Mouse (Mus musculus) urinary bladder, postnatal 25 days (tissue): Measurements from ENCODE around the gene Exosc8.
"Not testable (repeated sequence)": the region's sequence is repeated elsewhere in the genome, so short reads cannot be mapped to it uniquely, and the experiment has no call there.

Source experiments
- DNase-seq: peaks from one replicate; pipeline ENCODE4 v3.0.0; 2022; ENCODE audit warnings: low spot score

The Exosc8 gene

GRCm38 (mm10) chr3:54734411-54735246 is 564 bp downstream of the Exosc8 start:
- DNase-seq = peak; percentile 90

GRCm38 (mm10) chr3:54732371-54732770 is 2.8 kb downstream of the Exosc8 start:
- no peak for DNase-seq

GRCm38 (mm10) chr3:54731626-54732150 is 3.5 kb downstream of the Exosc8 start:
- no peak for DNase-seq

GRCm38 (mm10) chr3:54728100-54728499 is 7.1 kb downstream of the Exosc8 start:
- DNase-seq = no peak

GRCm38 (mm10) chr3:54727588-54727987 is 7.6 kb downstream of the Exosc8 start:
- DNase-seq = no peak

- DNase-seq = no peak
These were observed 9.8 kb downstream of the Exosc8 start for GRCm38 (mm10) chr3:54725344-54725743.

- DNase-seq = no peak
These were observed 11.3 kb downstream of the Exosc8 start for GRCm38 (mm10) chr3:54723741-54724500.

- no peak for DNase-seq
These were observed 16.2 kb downstream of the Exosc8 start for GRCm38 (mm10) chr3:54718947-54719346.

GRCm38 (mm10) chr3:54717348-54717747 is 17.8 kb downstream of the Exosc8 start:
- no peak for DNase-seq

- no peak for DNase-seq
These were observed 19.7 kb downstream of the Exosc8 start for GRCm38 (mm10) chr3:54715461-54715860.

GRCm38 (mm10) chr3:54714253-54714652 is 20.9 kb downstream of the Exosc8 start, which contains the start of gene Gm21958:
TSS of gene Gm21958 (minus strand) at chr3:54714353.
- no peak for DNase-seq

GRCm38 (mm10) chr3:54708972-54709371 is 26.2 kb downstream of the Exosc8 start:
- no peak for DNase-seq

GRCm38 (mm10) chr3:54704106-54704505 is 31.1 kb downstream of the Exosc8 start:
- not testable (repeated sequence) for DNase-seq

- DNase-seq = no peak
These were observed 35.4 kb downstream of the Exosc8 start for GRCm38 (mm10) chr3:54699759-54700301.

GRCm38 (mm10) chr3:54693056-54693415 is 42.2 kb downstream of the Exosc8 start:
- DNase-seq = no peak

GRCm38 (mm10) chr3:54692202-54693055 is 42.8 kb downstream of the Exosc8 start, which contains the start of gene Supt20:
TSS of gene Supt20 (plus strand) at chr3:54692807.
- peak; percentile 82 for DNase-seq

GRCm38 (mm10) chr3:54689091-54689490 is 46.1 kb downstream of the Exosc8 start:
- no peak for DNase-seq

GRCm38 (mm10) chr3:54687245-54687644 is 47.9 kb downstream of the Exosc8 start:
- DNase-seq = no peak

- no peak for DNase-seq
These were observed 50.0 kb downstream of the Exosc8 start for GRCm38 (mm10) chr3:54685202-54685601.

GRCm38 (mm10) chr3:54681310-54682204 is 53.6 kb downstream of the Exosc8 start:
- DNase-seq = no peak
